Mouse (Mus musculus) embryonic facial prominence, embryonic 15.5 days (tissue): ENCODE data around the gene Pknox1. TPM values are rescaled to one million over a fixed set of nuclear protein-coding genes. Genes with fewer than 3 reads are reported as not detected.

Source experiments
- ATAC-seq: fragments of 200-750 bp; cut with Nextera tagmentation; 2 replicates; pipeline ENCODE4 v1.8.0; 2017; ENCODE audit warnings: low read depth, moderate TSS enrichment; ENCODE audit not compliant: insufficient number of reproducible peaks, low FRiP score, low TSS enrichment
- H3K27ac ChIP-seq: fragments of 300-500 bp; sonication (generic); replicated peaks from 2 replicates; pipeline ENCODE4 v1.5.1; 2015; ENCODE audit warnings: mild to moderate bottlenecking, inconsistent platforms
- H3K27me3 ChIP-seq: fragments of 300-500 bp; sonication (generic); 2 replicates; pipeline ENCODE4 v1.6.1; 2015; ENCODE audit warnings: inconsistent platforms
- H3K36me3 ChIP-seq: fragments of 300-500 bp; sonication (generic); 2 replicates; pipeline ENCODE4 v1.6.1; 2015; ENCODE audit warnings: mild to moderate bottlenecking, inconsistent platforms
- H3K4me1 ChIP-seq: fragments of 300-500 bp; sonication (generic); 2 replicates; pipeline ENCODE4 v1.6.1; 2015; ENCODE audit warnings: inconsistent platforms
- H3K4me2 ChIP-seq: fragments of 300-500 bp; sonication (generic); replicated peaks from 2 replicates; pipeline ENCODE4 v1.6.1; 2015; ENCODE audit warnings: mild to moderate bottlenecking, inconsistent platforms
- H3K4me3 ChIP-seq: fragments of 300-500 bp; sonication (generic); replicated peaks from 2 replicates; pipeline ENCODE4 v1.5.1; 2015; ENCODE audit warnings: mild to moderate bottlenecking, inconsistent platforms
- H3K9ac ChIP-seq: fragments of 300-500 bp; sonication (generic); 2 replicates; pipeline ENCODE4 v1.6.1; 2015; ENCODE audit warnings: inconsistent platforms
- H3K9me3 ChIP-seq: fragments of 300-500 bp; sonication (generic); replicated peaks from 2 replicates; pipeline ENCODE4 v1.6.1; 2016; ENCODE audit warnings: inconsistent platforms
- WGBS: fragments of 180-500 bp; shearing (Covaris S2); methylation state at CpG from one replicate; pipeline ENCODE4 v1.1.7; 2015; 5-methylcytosine and 5-hydroxymethylcytosine counted together
- microRNA-seq: library from miRNA; unstranded; fragments of <30 nt; microRNA quantifications from one replicate; pipeline ENCODE4, GENCODE M21; 2016; ENCODE audit warnings: borderline number of aligned reads
- polyA plus RNA-seq: library from polyadenylated mRNA; unstranded; fragments of >200 nt; fragmentation: Nextera tagmentation; extraction: Ambion mirVana; gene quantifications from 2 replicates; pipeline ENCODE4 v1.2.1, GENCODE M21; 2015

The Pknox1 gene
- polyA plus RNA-seq, 1 experiment from 2014 or later, result 26.6 TPM

- H3K4me2 ChIP-seq, result 0 out of 2 replicates have a peak overlapping the region, but pooled peaks have one; percentile 66
Measured at GRCm38 (mm10) chr17:31656682-31657081, 92.1 kb downstream of the Pknox1 start.

More at GRCm38 (mm10) chr17:31656682-31657081, 92.1 kb downstream of the Pknox1 start:
- Histone ChIP-seq H3K27me3 (no peaks in the 10 kb centered on the region), H3K27ac (no peak overlapping the region), H3K36me3 (peaks cover 39% of the 10 kb centered on the region), H3K4me3 (0 out of 2 replicates have a peak overlapping the region, but pooled peaks have one; percentile 77), H3K4me1 (peaks cover 30% of the 10 kb centered on the region), H3K9me3 (no peaks in the 10 kb centered on the region), H3K9ac (no peak overlapping the region)
- 83% methylated on average over 5 of the region's 5 CpGs for WGBS
- ATAC-seq, result no peak

Small RNA genes lying within 50 kb of the gene (microRNA-seq; reads per million reads assigned to microRNA genes)
- not detected for gene Gm24970

Other genes starting within 250 kb of the Pknox1 start
- 16.5 and 18.1 TPM in 2 replicates for gene Pde9a, start 178.5 kb upstream of the Pknox1 start, polyA plus RNA-seq
- 32.7 and 34.9 TPM in 2 replicates for gene Wdr4, start 44.8 kb upstream of the Pknox1 start, polyA plus RNA-seq
- gene Ndufv3, start 44.6 kb upstream of the Pknox1 start, polyA plus RNA-seq, result 271 and 272 TPM in 2 replicates
- 5.4 and 5.8 TPM in 2 replicates for gene Cbs, start 72.5 kb downstream of the Pknox1 start, polyA plus RNA-seq
- gene U2af1, start 94.2 kb downstream of the Pknox1 start, polyA plus RNA-seq, result 255 and 272 TPM in 2 replicates
- 9.2 and 14.2 TPM in 2 replicates for gene Cryaa, start 113.1 kb downstream of the Pknox1 start, polyA plus RNA-seq